Mouse (Mus musculus): ENCODE measurements around the gene Mgmt. TPM values are rescaled to one million over a fixed set of nuclear protein-coding genes. Genes with fewer than 3 reads are reported as not detected.
A peak's percentile ranks its signal among the peaks of the same experiment; 100 is the strongest.

Gene Mgmt
- total RNA-seq, 1 experiment from 2014 or later, result 5.2 TPM

DNA sequence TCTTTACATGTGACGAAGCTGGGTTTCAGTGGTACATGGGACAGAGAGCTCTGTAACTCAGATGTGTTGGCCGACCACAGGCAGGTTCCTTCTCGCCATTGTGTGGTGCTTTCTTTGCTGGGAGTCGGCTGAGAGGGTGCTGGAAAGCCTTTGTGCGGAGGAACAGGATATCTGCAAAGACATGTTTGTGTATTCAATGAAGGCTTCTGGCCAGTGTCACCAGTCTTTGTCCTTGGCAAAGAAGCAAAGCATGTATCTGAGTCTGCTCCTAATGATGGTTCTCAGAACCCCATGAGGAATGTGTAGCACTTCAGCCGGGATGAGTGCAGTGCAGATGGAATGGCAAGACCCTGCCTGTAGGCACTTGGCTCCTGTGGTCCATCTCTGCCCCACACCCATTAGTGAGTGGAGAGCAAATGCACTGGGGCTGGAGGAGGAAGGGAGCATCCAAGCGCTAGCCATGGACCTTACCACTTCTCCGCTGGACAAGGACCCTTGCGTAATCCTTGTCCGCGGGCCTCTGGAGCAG, 14.3 kb downstream of the Mgmt start:
- no peak for DNase-seq

DNA sequence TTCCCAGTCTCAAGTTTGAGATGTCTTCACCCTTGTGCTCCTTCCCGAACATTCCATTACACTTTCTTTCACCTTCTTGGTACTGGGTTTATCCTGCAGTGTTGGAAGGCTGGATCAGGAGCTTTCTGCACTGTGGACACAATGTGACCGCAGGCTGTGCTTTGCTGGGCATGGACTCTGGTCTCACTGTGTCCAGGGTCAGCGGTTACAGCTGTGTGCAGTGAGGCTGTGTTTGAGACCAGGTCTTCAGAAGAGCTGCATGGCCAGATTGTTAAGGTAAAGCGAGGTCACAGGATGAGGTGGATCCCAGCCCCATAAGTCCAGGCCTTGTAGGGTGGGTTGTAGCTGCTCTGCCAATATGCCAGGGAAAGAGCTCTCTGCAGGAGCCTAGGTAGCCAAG, 18.5 kb downstream of the Mgmt start:
- no peak for DNase-seq

DNA sequence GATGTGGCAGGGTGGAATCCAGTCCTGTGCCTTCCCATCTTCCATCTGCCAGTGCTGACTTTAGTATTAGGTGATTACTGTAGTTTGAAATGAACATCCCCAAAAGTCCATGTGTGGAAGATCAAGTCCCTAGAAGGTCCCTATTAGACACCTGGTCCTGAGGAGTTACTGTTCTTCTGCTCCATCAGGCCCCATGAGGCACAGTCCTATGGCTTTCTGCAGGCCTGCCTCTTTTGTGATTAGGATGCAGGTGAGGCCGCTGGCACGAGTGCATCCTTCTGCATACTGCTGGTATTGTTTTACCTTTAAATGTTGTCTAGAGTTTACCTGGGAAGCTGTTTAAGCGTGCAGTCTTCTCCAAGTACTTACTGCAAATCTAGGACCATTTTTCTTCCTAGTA, 21.6 kb downstream of the Mgmt start:
- DNase-seq, result no peak

DNA sequence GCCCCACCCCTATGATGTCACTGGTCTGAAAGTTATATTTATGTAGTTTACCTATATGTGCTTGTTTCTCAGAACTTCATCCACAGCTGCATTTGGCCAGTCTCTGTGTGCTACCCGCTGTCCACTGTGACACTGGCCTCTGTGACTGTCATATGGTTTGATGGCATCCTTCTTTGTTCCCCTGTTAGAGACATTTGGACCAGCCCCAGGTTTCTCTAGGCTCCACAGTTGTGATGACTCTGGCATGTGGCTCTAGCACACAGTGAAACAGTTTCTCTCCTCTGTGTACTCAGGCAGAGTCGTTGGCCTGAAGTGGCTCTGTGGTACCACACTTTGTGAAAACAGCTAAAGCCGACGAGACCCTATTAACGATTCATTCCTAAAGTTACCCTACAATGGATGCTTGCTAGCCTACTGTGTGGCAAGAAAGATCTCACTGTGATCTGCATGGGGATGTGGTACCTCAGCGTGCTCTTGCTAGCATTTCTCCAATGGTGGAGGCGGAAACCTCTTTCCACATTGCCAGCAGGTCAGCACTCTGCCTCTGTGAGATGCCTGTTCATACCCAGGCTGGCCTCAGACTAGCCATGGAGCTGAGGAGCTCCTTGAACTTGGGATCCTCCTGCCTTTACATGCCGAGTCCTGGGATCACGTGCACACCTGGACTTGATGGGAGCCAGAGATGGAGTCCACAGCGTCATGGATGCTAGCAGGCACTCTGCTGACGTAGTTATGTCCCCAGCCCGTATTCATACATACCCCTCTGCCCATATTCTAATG, 26.8 kb downstream of the Mgmt start:
- no peak for DNase-seq

DNA sequence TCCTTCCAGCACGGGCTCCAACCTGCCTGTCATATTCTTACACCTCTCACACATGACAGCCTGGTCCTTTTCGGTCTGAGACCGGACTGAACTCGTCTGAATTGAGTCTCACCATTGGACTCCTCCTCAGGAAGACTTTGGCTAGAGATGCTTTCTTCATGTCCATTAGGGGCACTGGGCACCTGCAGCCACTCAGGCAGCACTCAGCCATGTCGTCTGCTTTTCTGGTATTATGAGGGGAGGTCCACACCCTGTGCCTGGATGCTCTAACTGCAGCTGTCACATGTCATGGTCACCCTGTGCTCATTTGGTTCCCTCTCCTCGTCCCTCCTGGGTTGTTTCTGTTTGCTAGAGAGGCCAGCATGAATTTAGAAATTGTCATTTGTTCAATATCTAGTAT, 27.8 kb downstream of the Mgmt start:
- no peak for DNase-seq

DNA sequence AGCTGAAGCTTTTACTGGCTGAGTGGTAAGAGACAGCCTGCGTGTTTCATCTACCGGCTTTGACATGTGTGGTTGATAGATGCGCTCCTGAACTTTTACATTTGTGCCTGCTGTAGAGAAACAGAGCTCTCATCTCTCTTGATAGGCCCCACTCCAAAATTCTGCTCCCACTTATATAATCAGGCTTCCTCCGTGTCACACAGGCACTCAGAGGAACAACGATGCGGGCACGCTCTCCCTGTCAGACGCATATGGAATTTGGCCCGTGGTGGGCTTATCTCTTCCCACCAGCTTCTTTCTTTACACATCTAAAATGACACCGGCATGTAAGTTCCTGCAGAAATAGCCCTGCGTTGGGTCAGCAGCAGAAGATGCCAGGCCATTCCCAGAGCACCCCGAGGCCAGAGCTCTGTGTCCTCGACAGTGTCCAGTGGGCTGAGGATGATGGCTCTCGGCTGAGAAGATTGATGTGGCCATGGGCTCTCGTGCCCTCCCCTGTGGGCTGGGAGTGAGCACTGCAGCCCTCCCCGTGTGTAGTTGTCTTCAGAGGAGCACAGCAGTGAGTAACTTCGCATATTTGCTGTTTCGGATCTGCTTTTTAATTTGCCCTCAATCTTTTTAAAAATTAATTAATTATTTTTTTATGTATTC, 30.3 kb downstream of the Mgmt start:
- DNase-seq, result no peak

DNA sequence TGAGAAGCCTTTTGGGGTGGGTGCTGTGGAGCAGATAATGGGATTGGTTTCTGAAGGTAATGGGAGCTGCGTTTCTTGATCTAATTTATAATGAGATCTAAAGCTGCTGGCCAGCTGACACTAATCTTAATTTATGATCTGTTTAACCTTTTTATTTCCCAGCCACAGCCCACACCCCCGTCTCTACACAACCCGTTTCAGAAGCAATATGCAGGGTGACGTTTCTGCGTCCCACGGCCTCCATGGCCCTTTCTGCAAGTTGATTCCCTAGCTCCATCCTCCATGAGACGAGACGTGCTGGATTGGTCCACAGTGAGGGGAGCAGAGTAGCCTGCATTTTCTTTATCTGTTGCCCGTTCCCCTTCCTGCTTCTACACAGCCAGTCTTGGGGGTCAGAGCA, 31.8 kb downstream of the Mgmt start:
- no peak for DNase-seq

DNA sequence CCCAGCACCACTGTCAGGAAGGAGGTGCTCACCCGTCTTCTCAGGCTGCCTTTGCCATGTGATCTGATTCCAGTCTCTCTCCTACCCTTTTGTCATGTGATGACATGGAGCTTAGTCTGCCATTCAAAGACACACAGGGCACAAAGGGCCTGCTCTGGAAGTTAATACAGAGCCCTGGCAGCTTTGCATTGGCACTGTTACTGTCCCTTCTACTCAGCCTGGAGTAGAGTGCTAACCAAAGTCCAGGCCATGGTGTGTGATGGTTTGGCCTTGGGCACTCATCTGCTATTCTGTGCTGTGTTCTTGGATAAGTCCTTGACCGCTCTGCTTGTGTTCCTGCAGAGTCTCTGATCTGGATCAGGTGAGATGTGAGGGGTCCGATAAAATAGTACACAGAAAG, 36.0 kb downstream of the Mgmt start:
- DNase-seq, result no peak

DNA sequence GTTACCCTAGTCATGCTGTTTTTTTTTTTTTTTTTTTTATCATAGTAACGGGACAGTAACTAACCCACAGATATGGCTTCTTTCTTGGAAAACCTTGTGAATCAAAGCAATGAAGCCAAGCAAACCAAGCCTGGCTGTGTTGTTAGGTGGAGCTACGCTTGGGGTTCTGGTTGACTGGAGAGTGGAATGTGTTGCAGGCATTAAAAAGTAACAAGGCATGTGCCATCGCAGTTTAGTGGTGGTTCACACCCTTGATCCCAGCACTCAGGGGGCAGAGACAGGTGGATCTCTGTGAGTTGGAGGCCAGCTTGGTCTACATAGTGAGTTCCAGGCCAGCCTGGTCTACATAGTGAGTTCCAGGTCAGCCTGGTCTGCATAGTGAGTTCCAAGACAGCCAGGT, 39.0 kb downstream of the Mgmt start:
- DNase-seq, result no peak

DNA sequence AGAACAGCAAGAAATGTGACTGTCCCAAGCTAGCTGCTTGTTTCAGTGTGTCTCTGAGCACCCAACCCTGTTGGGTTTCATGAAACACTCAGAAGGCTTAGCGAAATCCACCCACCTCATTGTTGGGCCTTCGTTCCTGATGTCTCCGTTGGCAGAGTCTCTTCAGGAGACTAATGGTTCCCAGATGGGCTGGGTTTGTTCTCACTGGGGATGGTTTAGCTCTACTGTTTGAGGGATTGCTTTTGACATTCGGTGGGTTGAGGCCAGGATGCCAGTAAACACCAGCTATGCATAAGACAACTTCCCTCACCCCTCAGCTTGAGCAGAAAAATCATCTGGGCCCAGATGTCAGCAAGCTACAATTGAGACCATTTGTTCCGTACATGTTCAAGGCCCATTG, 39.9 kb downstream of the Mgmt start:
- DNase-seq, result no peak

DNA sequence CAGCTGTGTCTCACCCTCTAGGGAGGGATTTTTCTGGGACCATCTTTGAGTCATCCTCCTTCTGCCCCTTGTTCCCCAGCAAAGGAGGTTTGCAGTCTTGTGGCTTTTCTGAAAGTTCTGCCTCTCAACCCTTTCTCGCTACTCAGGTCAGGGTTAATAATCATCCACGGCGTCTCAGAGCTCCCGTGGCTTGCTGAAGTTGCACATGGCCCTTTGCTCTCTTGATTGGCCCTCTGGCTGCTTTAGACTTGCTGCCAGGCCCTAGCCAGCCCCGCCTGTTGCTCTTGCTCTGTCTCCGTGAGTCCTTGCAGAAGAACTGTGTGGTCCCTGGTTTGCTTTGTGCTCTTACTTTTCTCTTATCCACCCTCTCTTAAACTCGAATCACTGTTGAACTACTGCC, 40.4 kb downstream of the Mgmt start:
- DNase-seq, result no peak

DNA sequence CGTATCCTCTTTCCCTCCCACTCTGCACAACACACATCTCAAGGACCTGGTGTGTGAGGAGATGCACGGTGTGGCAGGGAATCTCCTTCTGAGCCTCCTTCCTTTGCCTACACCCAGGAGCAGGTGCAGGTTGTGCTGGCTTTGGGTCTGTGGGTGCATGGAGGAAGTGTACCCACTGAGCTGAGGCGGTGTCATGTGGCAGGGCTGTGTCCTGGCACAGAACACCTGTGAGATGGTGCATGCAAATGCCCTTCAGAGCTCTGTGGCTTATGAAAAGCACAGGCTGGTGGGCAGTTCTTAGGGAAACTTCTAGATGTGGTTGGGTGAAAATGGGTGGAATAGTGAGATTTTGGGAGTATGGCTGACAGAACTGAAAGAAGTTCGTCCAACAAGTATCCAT, 44.0 kb downstream of the Mgmt start:
- no peak for DNase-seq

DNA sequence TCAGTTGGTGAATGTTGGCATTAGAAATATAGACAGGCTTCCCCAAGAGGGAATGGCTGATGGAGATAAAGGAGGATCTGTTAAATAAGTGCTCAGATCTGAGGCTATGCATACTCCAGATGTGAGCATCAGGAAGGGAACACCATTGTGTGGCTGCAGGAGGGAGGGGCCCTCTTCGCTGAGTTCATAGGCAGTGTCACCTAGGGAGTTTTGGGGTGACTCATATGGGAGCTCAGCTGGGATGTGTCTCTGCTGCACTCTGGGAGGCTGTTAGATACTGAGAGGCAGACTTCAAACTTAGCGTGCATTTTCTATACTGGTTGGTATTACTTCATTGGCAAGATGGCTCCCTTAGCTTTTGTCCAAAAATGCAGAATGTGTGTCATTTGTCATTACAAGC, 48.0 kb downstream of the Mgmt start:
- DNase-seq, result no peak

DNA sequence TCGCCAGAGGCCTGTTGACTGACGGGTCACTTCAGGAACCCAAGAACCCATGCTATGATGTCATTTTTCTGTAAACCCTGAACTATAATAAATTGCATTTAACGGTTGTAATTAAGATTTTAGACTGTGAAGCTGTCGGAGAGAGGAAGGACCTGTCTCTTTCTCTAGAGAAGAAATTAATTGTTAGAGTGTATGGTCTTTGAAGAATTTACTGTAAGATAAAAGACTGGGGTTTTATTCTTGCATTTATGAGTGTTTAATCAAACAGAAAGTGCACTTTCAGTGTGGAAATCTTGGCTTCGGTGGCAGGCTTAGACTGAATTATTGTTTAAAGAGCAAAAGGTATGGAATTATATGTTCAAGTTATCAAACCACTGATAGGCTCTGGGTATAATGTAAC, 49.5 kb downstream of the Mgmt start:
- no peak for DNase-seq

DNA sequence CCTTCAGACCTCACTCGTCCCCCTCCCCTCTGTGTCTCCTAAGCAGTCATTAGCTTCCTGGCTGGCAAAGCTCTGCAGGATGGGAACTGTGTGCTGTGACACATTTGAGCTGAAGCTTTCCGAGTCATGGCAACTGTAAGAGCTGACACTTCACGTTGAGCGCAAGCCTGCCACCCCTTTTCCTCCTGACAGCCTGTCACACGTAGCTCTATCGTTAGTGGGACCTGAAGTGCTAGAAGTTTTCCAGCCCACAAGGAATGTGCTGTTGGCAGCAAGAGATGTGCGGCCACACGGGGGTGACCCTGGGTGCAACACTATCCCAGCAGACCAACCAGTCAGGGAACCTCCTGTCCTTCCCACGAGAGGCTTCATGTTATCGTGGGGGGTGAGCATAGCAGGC, 51.3 kb downstream of the Mgmt start:
- no peak for DNase-seq

DNA sequence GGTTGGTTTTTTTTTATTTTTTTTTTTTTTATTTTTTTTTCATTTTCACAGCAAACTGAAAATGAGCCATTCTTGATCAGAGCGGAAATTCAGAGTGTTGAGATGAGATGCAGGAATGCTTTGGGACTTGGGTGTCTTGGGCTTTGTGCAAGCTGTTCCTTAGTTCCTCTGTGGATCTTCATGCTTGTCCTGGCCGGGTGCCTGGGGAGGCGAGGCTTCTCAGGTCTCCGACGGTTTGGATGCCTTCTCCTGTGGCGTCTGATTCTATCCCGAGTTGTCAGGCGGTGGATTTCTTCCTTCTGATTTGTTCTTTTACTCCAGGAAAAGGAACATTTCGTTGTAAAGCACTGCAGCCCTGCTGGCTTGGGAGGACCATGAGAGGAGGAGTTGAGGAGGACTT, 51.7 kb downstream of the Mgmt start:
- no peak for DNase-seq

DNA sequence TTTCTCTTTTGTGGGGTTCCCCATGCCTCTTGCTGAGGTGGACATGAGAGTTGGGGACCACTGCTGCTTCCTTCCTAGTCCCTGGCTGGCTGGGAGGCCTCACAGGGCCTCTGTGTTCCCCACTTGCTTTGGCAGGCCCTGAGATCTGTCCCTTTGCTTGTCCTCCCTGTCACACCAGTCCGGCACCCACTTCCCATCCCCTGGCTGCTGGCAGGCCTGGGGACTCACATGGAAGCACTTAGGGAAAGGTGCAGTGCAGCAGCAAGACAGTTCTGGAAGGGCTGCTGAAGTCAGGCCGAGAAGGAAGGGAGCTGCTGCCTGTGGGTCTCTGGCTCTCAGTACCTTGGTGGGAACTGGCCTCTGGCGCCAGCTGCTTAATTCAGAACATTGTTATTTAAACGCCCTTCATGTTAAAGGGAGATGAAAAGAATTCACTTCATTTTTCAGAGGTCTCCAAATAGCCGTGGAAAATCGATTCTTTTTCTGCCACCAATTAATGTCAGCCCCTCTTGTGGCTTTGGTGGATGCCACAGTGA, 53.9 kb downstream of the Mgmt start:
- no peak for DNase-seq

DNA sequence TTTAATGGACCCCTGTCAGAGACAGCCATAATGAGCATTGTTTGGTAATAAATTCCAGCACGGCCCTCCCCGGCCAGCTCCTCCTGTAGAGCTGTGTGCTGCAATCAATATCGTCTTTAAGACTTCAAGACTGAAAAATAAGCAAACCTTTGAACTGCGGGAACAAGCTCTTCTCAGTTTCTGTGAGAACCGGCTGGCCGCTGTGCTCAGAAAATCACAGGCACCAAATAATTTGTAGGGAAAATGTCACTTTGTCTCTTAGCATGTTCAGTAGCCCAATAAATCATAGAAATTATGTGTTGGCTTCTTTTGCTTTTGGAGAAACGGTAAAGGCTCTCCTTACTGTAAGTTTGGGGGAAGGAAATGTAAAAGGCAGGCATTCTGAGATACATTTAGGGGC, 58.2 kb downstream of the Mgmt start:
- no peak for DNase-seq

DNA sequence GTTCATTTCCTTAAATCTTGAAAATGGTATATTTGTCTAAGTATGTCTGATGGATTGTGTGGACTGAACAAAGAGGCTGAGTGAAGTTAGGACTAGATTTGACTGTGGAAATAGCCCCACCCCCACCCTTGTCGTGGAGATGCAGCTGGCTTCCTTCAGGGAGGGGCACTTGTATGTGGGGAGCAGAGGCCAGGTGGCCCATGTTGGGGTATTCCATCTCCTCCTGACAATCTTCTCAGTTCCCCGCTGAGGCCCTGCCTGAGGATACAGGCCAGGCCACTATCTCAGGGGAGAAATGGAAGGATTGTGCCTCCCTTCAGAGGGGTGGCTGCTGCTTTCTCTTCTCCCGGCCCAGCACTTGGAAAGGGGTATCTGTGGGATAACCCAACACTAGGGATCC, 58.8 kb downstream of the Mgmt start:
- no peak for DNase-seq

DNA sequence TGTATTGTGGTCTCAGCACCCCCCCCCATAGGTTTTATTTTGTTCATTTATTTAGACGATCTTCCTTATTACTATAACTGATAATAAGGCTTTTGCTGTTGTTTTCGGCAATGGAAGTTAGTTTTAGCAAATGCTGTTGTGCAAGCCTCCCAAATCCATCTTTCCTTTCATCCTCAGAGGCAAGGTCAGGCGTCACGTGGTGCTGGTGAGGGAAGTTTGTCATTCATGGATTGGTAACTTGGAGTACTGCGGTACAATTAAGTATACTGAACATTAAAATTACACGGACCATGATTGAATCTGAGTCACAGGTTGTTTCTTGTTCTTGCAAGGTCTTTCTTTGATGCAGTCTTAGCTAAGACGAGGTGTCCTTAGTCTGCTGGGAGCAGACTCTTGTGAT, 77.9 kb downstream of the Mgmt start:
- peak; percentile 13 for DNase-seq

DNA sequence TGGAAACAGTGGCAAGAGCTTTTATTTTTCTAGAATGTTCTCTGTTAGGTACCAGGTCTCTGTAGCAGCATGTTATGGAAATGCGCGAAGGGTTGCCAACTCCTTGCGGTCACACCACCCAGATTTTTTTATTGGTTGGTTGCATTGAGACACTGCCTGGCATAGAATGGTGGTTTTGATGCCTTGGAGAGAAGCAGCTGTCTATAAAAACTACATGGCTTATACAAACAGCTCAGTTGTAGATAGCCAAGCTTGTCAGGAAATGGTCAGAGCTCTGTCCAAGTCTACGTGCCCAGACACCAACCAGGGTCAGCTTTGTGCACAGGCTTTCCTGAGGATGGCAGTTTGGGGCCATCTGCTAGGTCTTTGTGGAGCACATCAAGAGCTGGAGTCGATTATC, 80.6 kb downstream of the Mgmt start:
- no peak for DNase-seq

DNA sequence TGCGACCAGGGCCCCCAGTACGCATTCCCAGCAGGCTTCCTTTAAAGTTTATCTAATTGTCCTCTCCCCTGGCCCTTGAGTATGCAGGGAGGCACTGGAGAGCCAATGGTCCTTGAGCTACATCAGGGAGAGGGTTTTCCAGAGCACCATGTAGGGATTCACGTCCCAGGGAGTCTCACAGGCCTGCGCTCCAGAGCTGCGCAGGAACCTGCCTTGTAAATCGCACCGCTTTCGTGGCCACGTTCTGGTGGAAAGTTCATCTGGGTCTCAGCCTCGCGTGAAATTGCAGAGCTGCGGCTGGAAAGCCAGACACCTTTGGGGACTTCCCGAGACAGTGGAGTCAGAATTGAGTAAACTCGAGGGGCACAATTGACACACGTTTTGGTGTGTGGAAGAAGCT, 103.0 kb downstream of the Mgmt start:
- DNase-seq, result no peak

DNA sequence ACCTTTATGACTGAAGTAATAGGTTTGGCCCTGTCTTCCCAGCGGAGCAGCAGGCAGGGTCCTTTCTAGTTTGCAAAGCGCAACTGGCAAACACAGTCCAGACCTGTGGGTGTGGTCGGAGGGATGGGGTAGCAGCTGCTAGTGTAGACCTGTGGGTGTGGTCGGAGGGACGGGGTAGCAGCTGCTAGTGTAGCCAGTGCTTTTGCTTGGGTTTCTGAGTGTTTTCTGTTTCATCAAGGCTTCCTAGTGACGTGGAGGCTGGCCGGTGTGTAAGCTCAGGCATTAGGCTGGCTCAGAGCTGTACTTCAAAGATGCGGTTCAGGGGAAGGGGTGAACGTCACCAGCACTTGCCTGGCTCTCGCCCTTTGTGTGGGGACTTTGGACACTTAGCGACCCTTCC, 106.3 kb downstream of the Mgmt start:
- DNase-seq, result no peak

DNA sequence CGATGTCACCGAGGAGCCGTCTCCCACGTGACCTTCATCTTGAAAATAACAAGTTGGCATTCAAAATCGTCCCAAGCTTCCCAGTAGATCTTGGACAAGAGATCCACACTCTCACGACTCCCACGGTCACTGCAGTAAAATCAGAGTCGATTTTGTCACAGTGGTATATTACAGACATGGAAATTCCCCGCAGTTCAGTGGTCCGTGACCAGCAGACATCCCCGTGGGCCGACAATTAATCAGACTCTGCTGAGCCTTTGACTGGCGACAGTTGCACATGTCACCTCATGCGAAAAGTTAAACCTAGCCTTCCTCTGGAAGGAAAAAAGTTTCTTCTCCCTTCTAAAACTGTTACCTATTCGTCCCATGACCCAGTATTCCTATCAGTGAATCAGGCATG, 106.8 kb downstream of the Mgmt start:
- no peak for DNase-seq
